Mouse (Mus musculus) kidney, postnatal 4 days (tissue): Measurements from ENCODE around the gene Pard3b.

ENCODE experiments used
- DNase-seq, 2 experiments: peaks; one replicate each; pipeline ENCODE4 v3.0.0; 2021; ENCODE audit warnings: mixed read lengths in 2 of 2

Pard3b gene

GRCm38 (mm10) chr1:62511681-62512080, 873.1 kb downstream of the Pard3b start:
- no peak for DNase-seq

GRCm38 (mm10) chr1:62518621-62519213, 880.1 kb downstream of the Pard3b start:
- no peak for DNase-seq

GRCm38 (mm10) chr1:62521368-62521767, 882.7 kb downstream of the Pard3b start:
- DNase-seq: no peak

GRCm38 (mm10) chr1:62522761-62523160, 884.1 kb downstream of the Pard3b start:
- peak; percentile 59 to 65 for DNase-seq

GRCm38 (mm10) chr1:62527788-62528187, 889.2 kb downstream of the Pard3b start:
- no peak for DNase-seq

DNA sequence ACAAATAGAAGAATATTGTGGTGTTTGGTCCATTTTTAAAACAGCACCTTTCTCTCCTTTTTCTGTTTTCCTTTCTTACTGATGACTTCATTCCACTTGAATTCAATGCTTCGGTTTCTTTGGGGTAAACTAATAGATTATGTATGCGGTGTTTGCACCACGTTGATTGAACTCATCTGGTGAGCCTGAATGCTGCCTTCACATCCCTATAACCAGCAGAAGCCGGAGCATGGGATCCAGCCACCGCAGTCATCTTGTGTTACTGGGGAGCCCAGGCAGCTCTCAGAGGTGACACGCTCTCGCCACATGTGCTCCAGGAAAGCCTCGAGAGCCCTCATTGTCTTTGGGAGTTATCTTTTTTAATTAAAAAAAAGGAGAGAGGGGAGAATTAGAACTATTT, 891.3 kb downstream of the Pard3b start:
- DNase-seq: no peak

DNA sequence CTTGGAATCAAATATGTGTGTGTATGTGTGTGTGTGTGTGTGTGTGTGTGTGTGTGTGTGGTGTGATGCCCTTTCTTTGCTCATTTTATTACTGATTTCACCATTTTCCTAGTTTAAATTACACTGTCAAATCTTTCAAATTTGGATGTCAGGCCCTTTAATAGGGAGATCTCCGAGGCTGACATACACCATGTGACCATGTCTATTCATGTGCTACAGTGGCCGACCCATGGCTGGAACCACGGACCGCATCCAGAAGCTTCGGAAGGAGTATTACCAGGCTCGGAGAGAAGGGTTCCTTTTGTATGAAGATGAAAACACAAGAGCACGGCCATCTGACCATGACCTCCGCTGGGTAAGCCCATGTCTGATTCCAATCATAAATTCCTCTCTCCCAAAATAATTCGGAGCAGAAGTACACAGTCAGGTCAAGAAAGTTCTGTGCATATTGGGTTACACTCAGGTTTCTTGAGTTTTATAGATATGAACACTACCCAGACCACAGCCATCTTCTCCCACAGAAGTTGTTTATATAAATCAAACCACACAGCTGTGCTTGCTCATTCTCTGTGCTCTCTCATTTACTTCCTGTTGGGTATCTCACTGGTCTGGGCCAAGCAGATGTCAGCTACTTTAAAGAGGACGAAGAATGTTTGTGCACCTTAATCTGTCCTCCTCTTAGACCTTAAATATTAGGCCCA, 894.0 kb downstream of the Pard3b start:
- no peak for DNase-seq

DNA sequence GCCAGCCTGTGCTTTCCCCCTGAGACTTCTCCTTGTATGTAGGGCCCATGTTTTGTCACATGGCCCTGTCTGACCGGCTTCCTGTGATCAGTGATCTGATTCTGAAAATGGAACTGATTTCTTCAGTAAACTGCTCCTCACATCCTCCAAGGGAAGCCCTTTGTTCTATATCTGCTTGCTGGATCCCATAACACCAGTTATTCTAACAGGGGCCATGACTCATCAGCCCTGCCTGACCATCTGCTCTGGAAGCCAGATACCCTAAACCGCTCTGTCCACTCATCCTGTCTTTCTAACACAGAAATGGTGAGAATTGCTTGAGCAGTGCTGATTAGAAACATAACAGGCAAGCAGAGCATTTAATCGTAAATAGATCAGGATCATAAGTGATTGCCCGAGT, 910.3 kb downstream of the Pard3b start:
- DNase-seq: no peak

- no peak for DNase-seq
These were observed 911.9 kb downstream of the Pard3b start for GRCm38 (mm10) chr1:62550546-62550945.

GRCm38 (mm10) chr1:62551516-62551915, 912.9 kb downstream of the Pard3b start:
- DNase-seq: no peak

DNA sequence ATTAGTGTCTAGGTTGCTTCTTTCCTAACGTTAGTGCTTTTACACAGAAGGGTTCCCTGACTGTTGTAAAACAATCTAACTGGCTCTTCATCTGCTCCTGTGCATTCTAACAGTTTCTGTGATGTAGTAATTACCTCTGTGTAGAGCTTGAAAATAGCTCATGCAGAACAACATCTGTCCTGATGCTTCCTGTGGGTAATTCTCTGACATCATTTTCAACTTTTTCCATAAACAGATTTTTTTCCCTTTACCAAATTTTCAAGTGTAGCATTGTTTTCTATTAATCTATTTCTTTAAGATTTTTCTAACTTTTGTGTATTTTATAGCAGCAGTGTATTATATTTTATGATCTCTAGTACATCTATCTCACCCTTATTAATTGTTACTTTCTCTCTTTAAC, 917.2 kb downstream of the Pard3b start:
- no peak for DNase-seq

- no peak for DNase-seq
These were observed 924.4 kb downstream of the Pard3b start for GRCm38 (mm10) chr1:62562987-62563386.

- no peak for DNase-seq
These were observed 925.9 kb downstream of the Pard3b start for GRCm38 (mm10) chr1:62564245-62565119.

DNA sequence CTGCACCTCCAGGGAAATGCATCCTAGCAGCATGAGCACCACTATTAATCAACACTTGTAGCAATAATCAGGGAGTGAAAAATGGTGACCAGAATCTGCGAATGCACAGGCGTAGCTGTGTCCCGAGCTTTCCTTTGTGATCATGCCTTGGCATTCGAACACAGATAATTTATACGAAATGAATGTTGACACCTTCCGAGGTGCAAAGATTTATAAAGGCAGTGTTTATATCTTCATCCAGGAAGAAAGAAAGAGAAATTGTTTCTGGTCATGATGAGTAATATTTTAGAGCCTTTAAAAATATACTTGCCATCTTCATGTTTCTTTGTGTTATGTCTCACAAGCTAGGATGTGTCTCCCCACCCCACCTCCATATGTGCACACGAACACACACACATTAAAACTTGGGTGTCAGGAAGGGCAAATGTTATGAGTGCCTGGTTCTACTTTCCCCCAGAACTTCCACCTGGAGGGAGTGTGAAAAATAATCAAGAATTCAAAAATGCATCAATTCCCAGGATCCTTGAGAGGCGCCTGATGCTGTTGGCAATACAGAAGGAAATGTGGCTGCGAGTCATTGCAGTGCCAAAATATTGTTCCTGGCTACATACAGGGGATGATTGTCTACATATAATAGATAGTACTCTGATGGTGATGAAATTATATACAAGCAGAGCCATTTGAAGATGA, 926.6 kb downstream of the Pard3b start:
- DNase-seq: no peak

DNA sequence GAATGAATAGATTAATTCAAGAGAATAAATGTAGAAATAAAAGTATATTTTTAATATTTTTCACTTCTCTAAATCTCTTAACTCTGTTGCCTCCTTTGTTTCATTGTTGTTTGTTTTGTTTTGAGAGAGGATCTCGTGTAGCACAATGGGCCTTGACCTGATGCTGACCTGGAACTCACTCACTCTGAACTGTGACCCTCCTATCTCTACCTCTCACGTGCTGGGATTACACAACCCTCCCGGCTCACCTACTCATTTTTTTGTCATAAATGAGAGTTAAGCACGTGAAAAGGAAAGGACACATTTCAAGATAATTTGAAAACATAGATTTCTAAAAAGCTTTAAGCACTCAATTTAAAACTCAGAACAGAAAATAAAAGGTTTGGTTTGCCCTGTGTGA, 928.0 kb downstream of the Pard3b start:
- DNase-seq: no peak

DNA sequence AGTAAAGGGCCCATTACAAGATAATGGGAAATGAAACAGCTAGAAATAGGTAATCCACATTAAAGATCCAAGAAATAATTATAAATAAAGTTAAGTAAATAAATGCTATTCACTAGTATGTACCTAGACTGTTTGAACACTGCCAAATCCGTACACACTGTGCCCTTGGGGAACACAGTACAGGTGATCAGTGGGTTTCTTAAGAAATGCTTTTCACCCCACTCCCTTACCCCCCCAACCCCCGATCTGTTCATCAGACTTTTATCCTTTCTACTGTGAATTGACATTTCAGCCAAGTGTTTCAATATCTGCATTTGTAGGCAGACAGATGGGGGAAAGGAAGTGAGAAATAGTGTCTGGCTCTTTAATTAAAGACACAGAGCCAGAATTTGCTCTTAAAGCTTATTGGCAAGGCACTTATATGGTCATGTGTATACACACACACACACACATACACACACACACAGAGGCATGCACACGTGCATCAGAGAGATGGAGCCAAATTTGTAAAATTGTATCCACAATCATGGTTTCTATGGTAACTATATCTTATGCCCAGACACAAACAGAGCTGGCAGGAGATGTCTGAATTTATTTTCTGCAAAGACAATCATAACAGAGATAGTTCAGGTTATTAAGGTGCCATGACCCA, 938.4 kb downstream of the Pard3b start:
- DNase-seq: no peak

- peak; percentile 8 to 26 for DNase-seq
These were observed 940.6 kb downstream of the Pard3b start for GRCm38 (mm10) chr1:62579024-62579765.

DNA sequence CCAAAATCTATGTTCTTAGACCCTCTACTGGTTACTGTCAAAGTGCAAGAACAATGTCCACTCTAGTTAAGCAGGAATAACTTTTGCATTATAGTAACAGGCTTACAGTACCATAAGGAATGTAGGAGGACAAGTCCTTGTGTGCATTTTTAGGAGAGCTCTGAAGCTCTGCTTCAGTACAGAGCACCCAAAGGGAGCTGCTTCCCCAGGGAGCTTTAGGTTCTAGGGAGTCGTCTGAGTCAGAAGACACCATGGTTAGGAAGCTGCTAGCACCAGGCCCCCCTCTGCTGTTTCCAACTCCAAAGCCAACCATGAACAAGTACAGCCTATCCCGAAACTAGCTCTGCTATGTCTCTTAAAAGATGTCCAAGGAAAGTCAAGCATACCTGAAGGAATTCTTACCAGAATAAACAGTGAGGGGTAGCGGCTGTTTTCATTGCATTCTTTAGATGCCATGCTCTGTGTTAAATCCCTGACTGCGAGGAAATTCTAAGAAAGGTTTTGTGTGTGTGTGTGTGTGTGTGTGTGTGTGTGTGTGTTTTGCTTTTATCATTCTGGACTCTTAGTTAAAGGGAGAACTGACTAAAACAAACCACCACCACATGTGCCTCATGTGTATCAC, 941.8 kb downstream of the Pard3b start:
- peak; percentile 7 to 12 for DNase-seq

GRCm38 (mm10) chr1:62582476-62582875, 943.9 kb downstream of the Pard3b start:
- no peak for DNase-seq

DNA sequence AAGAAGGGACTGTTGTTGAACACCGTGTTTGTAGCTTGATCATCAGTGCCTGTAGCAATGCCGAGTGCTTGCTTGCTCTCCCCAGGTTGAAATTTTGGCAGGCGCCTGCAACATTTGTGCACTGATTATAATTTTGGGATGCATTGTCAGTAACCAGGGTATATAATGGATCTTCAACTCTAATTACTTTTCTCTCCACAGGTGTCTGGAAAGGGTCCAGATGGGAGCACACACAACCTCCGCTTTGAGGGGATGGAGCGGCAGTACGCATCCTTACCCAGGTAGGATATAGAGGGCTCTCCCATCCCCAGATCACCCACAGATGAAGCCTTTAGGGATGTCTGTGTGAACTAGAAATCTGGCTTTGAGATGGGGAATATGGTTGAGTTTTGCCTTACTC, 948.9 kb downstream of the Pard3b start:
- no peak for DNase-seq

DNA sequence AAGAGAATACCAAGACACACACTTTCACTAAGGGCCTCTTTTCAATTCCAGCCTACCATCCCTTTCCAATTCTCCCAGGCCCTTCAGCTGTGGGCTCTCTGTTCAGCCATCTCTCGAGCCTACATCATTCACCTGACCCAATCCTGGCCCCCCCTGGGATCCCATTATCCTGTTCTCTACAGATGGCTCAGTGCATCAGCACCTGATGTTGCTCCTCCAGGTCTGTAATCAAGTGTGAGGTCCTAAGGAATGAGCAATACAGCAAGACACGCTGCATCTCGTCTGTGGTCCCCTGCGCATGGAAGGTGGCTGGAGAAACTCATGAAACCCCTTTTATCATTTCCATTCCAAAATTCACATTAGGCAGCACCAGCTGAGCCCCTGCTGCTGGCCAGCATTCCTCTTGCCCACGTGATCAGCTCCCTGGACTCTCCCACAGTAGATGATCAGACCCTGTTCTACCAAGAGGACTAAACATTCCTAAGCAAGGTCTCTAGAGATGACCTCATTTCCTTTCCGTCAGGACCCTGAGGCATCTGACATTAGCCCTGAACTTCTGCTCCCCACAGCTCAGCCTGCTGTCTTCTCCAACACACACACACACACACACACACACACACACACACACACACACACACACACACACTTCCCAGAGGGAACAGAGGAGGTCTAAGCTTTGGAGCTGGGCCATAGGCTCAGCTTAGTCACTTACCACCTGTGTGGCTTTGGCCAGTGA, 952.8 kb downstream of the Pard3b start:
- peak; percentile 48 to 65 for DNase-seq
